Mouse (Mus musculus) brain, embryonic 18.5 days (tissue): ENCODE measurements at regions not wholly inside any gene's neighbourhood (a gene's known extent, or its start where the extent isn't known, plus 50 kb on each side); places are given as distances from the start of the nearest gene placed in this dataset.
A peak's percentile ranks its signal among the peaks of the same experiment; 100 is the strongest.

Experiments
- DNase-seq: peaks from one replicate; pipeline ENCODE4 v3.0.0-alpha.2; 2012; ENCODE audit warnings: low read depth, low spot score

DNA sequence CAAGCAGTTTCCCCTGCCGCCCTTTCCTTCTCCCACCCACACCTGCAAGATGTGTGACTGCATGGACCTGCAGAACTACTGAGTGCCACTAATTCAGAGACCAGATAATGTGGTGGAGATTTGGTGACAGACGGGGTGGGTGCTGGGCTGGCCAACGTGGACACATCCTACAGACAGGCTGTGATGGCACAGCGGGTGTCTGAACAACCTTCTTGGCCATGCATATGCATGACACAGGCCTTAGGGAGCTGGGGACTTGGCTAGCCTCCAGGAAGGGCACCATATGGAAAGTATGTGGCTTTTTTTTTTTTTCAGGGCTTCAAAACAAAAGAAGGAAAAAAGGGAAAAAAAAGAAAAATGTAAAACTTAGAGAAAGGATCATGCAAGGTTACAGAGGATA, 243.5 kb upstream of the N4bp1 start:
- DNase-seq, result no peak

DNA sequence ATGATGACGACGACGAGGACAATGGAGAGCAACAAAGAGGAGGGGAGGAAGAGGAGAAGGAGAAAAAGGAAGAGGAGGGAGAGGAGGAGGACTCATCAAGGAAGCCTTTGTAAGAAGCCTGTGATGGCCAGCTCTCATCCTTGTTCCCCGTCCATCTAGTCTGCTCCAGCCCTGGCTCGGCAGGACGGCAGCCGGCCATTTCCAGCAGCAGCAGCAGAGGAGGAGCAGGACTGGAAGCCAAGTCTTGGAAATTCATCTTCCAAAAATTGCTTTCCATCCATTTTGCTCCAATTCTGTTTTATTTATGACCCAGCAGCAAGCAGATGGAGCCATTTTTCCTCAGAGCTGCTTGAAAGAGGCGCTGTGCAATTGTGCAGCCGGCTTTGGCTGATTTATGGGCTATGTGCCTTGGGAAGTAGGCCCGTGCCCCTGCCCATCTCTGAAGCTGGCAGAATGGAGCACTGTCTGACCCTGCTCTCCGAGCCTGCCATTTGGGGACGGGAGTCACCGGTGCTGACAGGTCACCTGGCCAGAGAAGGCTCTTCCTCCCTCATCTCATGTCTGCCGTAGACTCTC, 231.2 kb upstream of the N4bp1 start:
- no peak for DNase-seq

GRCm38 (mm10) chr8:87112355-87112754, 227.3 kb upstream of the N4bp1 start:
- no peak for DNase-seq

GRCm38 (mm10) chr8:87105106-87105505, 220.0 kb upstream of the N4bp1 start:
- DNase-seq, result no peak

DNA sequence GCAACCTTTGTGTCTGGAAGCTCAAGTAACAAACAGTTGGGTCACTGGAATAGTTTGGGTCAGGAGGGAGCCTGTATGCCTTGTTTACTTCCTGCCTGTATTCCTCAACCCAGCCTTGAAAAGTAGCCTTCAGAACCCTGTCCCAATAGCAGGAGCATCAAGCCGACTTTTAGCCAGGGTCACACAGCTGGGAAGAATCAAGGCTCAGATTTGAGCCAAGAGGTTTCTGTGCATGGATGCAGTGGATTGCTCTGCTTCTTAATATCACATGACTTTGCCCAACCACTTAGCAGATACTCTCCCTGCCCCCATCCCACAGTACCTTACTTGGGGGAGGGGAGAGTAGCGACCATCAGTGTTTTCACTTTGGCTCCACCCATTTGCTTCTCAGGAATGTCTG, 210.2 kb upstream of the N4bp1 start:
- DNase-seq, result no peak

DNA sequence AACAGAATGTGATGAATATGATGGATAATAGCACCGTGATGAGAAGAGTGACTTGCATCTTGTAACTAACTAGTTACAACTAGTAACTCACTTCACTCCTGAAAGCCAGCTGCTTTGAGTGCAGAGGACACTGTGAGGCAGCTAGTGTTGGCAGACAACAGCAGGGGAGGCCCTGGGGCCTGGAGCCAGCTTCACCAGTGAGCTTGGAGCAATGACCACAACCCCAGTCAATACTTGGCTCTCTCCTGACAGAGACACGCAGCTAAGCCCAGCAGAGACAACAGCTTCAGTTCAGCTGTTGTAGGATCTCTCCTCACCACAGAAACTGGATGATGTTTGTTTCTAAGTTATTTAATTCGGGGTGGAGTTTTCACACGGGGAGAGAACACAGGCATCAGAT, 209.6 kb upstream of the N4bp1 start:
- DNase-seq, result no peak

DNA sequence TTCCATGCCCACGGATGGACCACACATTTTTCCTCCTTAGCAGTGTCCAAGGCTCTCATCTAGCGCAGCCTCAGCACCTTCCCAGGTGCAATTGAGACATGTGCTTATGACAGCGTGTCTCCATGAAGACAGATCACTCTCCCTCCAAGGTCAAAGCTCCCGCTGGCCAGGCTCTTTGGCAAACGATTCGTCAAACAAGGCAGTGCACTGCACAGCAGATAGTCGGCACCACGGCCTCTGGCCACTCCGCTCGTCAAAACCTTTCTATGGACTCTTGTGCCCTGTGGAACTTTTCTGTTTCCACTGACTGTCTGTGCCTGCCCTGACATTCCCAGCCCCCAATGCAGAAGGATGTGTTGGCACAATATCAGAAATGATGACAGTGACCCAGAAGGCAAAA, 208.7 kb upstream of the N4bp1 start:
- DNase-seq, result no peak

GRCm38 (mm10) chr8:87093081-87093480, 208.0 kb upstream of the N4bp1 start:
- DNase-seq, result no peak

- DNase-seq, result no peak
These were observed 202.5 kb upstream of the N4bp1 start for GRCm38 (mm10) chr8:87087451-87088095.

- peak; percentile 28 for DNase-seq
These were observed 193.2 kb upstream of the N4bp1 start for GRCm38 (mm10) chr8:87078260-87078659.

GRCm38 (mm10) chr8:87075921-87076320, 190.9 kb upstream of the N4bp1 start:
- no peak for DNase-seq

DNA sequence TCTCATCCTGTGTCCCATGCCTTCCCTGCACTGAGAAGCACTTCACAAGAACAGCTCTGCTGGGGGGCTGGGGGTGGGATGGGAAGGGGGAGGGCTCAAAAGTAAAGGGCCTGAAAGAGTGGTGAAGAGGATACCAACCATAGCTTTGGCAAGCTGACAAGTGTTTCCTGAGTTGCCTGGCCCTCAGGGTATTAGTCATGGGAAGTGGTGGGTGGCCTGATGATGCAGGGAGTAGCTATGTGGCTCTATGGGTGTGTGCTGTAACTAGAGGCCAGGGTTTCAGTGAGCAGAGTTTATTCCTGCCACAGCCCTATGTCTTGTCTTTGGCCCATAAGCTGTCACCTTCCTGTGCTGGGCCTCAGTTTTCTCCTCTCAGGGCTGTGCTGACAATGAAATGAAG, 186.2 kb upstream of the N4bp1 start:
- no peak for DNase-seq

DNA sequence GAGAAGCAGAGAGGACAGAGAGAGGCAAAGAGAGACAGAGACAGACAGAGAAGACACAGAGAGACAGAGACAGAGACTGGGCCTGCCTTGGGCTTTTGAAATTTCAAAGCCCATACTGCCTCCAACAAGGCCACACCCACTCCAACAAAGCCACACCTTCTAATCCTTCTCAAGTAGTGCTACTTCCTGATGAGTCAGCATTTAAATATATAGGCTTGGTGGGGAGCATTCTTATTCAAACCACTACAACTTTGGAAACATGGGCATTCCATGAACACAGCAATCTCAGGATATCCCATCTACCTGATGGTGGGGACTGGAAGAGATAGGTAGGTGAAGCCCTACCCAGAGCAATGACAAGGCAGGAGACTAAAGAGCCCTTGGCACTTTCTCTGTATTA, 182.0 kb upstream of the N4bp1 start:
- no peak for DNase-seq

- DNase-seq, result no peak
These were observed 179.7 kb upstream of the N4bp1 start for GRCm38 (mm10) chr8:87064768-87065167.

GRCm38 (mm10) chr8:87064250-87064747, 179.2 kb upstream of the N4bp1 start:
- no peak for DNase-seq

DNA sequence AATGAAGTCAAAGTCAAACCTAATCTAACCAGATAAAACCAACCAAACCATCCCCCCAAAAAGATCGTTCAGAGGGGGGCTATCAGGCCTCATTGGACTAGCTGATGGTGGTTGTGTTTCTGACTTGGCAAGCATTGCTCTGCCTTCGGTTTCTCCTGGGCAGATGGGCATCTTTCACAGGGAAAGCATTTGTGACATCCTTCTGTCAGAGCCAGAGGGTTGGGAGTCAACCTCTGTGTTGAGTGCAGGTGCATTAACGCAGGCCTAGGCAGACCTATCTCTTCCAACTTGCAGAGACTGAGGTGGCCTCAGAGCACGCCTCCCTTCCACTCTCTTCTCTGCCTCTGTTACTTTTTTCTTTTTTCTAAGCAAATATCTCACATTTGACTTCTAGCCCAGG, 178.5 kb upstream of the N4bp1 start:
- DNase-seq, result no peak

DNA sequence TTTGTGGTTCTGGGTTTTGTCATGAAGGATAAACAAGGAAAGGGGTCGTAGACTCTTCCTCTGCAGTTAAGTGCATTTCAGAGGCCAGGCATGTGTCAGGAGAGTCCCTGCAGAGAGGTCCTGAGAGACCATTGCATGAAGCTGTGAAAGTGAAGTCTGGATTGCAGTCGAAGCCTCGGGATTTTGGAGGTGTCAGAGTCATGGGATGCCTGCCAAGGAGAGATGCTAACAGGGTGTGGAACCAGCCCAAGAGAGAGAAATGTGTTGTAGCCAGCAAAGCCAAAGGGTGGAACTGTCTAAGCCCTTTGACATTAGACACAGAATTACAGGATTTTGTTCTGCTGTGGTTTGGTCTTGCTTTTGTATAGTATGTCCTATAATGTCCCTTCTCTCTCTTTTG, 164.7 kb upstream of the N4bp1 start:
- DNase-seq, result no peak

DNA sequence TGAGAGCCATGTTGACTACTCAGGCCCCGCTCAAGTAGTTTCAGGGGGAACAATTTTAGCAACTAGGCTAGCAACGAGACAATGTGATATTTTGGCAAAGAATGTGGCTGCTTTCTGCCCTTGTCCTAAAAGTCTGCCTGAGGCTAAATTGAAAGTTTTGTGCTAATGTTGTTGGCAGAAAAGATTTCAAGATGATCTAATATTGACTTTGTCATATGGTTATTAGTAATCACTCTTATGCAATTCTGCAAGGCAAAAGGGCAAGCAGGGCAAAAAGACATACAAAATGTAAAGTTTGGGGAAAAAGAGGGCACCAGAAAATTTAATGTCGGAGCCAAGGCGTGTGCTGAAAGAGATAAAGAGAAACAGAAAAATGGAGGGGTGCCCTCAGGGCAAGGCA, 164.1 kb upstream of the N4bp1 start:
- DNase-seq, result no peak

DNA sequence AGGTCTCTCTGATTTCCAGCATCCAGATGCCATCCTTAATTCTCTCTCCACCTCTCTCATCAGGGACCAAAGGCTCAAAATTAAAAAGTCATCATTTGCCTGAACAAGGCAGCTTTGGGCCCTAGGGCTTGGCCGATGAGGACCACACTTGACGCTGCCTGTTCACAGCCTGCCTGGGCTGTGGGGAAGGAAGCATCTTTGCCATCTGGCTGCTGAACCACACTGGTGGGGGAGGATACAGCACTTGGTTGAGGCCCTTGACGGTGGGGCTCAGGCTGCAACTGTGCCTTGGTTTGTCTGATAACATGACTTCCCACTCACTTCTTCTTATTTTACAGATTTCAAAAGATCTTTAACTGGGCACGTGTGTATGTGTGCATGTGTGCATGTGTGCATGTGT, 161.5 kb upstream of the N4bp1 start:
- DNase-seq, result no peak

- DNase-seq, result no peak
These were observed 158.0 kb upstream of the N4bp1 start for GRCm38 (mm10) chr8:87043016-87043415.

GRCm38 (mm10) chr8:87037620-87038380, 152.7 kb upstream of the N4bp1 start:
- no peak for DNase-seq

GRCm38 (mm10) chr8:87035996-87036395, 150.9 kb upstream of the N4bp1 start:
- DNase-seq, result no peak

DNA sequence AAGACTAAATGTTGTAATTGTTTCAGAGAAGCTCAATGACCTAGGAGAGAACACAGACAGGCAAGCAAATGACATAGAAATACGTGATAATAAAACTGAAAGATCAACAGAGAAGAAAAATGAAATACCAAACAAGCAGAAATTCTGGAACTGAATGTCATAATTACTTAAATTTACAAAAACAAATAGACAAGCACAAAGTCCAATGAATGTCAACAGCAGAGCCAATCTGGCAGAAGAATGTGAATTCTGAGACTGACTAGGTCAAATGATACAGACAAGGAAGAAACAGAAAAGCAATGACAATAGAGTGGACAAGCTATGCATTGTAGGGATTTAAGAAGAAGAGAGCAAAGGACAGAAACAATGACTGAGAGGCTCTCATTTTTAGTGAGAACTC, 143.1 kb upstream of the N4bp1 start:
- DNase-seq, result no peak
